Mouse (Mus musculus) CD4-positive, CD25-positive, alpha-beta regulatory T cell (primary cell): ENCODE measurements around the gene Hoxa3. TPM values are rescaled to one million over a fixed set of nuclear protein-coding genes. Genes with fewer than 3 reads are reported as not detected.

ENCODE experiments used
- polyA plus RNA-seq: library from polyadenylated mRNA; unstranded; fragments of 100-300 nt; shearing (Covaris generic); gene quantifications from one replicate; pipeline ENCODE4 v1.2.1, GENCODE M21; 2017

The Hoxa3 gene
- polyA plus RNA-seq, result not detected

GRCm38 (mm10) chr6:52213119-52213986, at the start of gene Hoxa3, which contains the start of gene Gm28308:
Hoxa3 (minus strand) TSS chr6:52213336.
Gm28308 (minus strand) TSS chr6:52213339.

GRCm38 (mm10) chr6:52260654-52261575, 47.8 kb upstream of the Hoxa3 start, which contains the start of gene Hoxa13:
Hoxa13 (minus strand) TSS chr6:52260880.

GRCm38 (mm10) chr6:52245757-52246142, 32.6 kb upstream of the Hoxa3 start, which contains the start of gene Hoxa11:
Hoxa11 (minus strand) TSS chr6:52245810.

GRCm38 (mm10) chr6:52240389-52241000, 27.4 kb upstream of the Hoxa3 start, which contains the start of gene Hoxa10:
Hoxa10 (minus strand) TSS chr6:52240854.

GRCm38 (mm10) chr6:52230516-52231165, 17.5 kb upstream of the Hoxa3 start, which contains the start of gene Hoxa9:
Hoxa9 (minus strand) TSS chr6:52231089.

GRCm38 (mm10) chr6:52221337-52221992, 8.3 kb upstream of the Hoxa3 start, which contains the start of gene Hoxa7:
Hoxa7 (minus strand) TSS chr6:52221854.

GRCm38 (mm10) chr6:52208072-52208867, 4.9 kb downstream of the Hoxa3 start, which contains the start of gene Hoxa6:
Hoxa6 (minus strand) TSS chr6:52208722.

GRCm38 (mm10) chr6:52204050-52204752, 8.9 kb downstream of the Hoxa3 start, which contains the start of gene Hoxa5:
Hoxa5 (minus strand) TSS chr6:52204587.

GRCm38 (mm10) chr6:52190906-52191810, 22.0 kb downstream of the Hoxa3 start, which contains the start of gene Hoxa4:
Hoxa4 (minus strand) TSS chr6:52191753.

GRCm38 (mm10) chr6:52177061-52177735, 35.9 kb downstream of the Hoxa3 start, which contains the start of gene 5730596B20Rik:
5730596B20Rik (plus strand) TSS chr6:52177498.

GRCm38 (mm10) chr6:52164626-52165440, 48.3 kb downstream of the Hoxa3 start, which contains the start of gene Hoxa2:
Hoxa2 (minus strand) TSS chr6:52164831.

GRCm38 (mm10) chr6:52158276-52159051, 54.7 kb downstream of the Hoxa3 start, which contains the start of gene Hoxa1:
Hoxa1 (minus strand) TSS chr6:52158317.

